In the genomic region with DNA sequence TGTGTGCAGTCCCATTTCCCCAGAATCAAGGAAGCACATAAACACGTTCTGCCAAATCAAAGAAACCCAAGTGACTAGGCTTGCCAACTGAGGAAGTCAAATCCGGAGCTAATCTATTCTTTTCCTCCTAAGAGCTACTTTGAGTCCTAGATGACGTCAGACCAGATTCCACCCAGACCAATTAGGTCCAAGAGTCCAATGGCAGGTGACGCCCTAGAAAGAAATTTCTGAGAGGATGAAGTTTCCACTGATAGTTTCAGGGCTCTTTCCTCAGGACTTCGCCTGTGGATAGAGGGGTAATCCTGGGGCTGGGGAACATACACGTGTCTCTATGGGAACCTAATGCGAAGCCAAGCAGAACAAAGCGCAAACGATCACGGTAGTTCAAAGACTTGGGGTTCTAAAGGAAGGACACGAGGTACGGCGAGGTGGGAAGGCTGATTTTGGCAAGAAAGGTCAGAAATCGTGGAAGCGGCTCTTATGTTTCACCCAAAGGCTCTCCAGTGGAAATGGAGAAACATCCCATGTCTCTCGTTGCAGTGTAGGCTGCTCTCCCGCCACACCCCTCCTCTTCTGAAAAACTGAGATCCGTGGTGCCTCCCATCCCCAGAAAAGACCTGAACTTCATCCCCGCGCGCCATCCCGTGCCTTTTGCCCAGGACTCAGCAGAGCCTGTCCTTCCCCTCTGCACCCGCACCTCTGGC, we compare ENCODE assay signal across 7 mouse cellular contexts. TPM values are rescaled to one million over a fixed set of nuclear protein-coding genes. Genes with fewer than 3 reads are reported as not detected.
DNase-seq lines count a peak whose midpoint lies in the region; ATAC-seq and TF ChIP-seq lines count a peak whose summit lies in the region.

No protein-coding gene starts in this region.

- H3K36me3 ChIP-seq in C2C12 (ENCODE audit: control insufficient read depth, insufficient read depth) (peaks cover 24% of the 10 kb centered on the region), ES-E14 (ENCODE audit: control insufficient read depth, insufficient read depth, low read length, poor library complexity, severe bottlenecking) (peaks cover 9% of the 10 kb centered on the region), myocyte (ENCODE audit: control insufficient read depth, insufficient read depth) (peaks cover 10% of the 10 kb centered on the region)
- peaks cover 23% of the 10 kb centered on the region for H3K36me3 ChIP-seq in hindbrain, embryonic 12.5 days
- peaks cover 33% of the 10 kb centered on the region for H3K36me3 ChIP-seq in limb, embryonic 13.5 days

- under 1% methylated on average over 23 of the region's 23 CpGs for WGBS in hindbrain, embryonic 12.5 days
- under 1% methylated on average over 23 of the region's 23 CpGs for WGBS in limb, embryonic 13.5 days

- DNase-seq in ES-E14 (ENCODE audit: low read depth, low spot score), result peak; percentile 47

- H3K4me3 ChIP-seq in C2C12 (ENCODE audit: insufficient read depth, poor library complexity, severe bottlenecking), result peak overlapping the region; percentile 93
- H3K4me3 ChIP-seq in ES-E14 (ENCODE audit: insufficient read depth in 1 of 2, low read depth in 1 of 2, low read length in 2 of 2, poor library complexity in 1 of 2, severe bottlenecking in 1 of 2), result peak overlapping the region; percentile 83
- H3K4me3 ChIP-seq in embryonic fibroblast, embryonic 13.5 days (ENCODE audit: insufficient read depth, low read length), result peak overlapping the region; percentile 80
- H3K4me3 ChIP-seq in hindbrain, embryonic 12.5 days, result peak overlapping the region; percentile 80
- H3K4me3 ChIP-seq in limb, embryonic 13.5 days, result peak overlapping the region; percentile 84
- peak overlapping the region; percentile 96 for H3K4me3 ChIP-seq in myocyte

- peaks cover 88% of the 10 kb centered on the region for H3K79me2 ChIP-seq in C2C12 (ENCODE audit: control insufficient read depth, insufficient read depth)
- peaks cover 84% of the 10 kb centered on the region for H3K79me2 ChIP-seq in myocyte (ENCODE audit: control insufficient read depth, insufficient read depth)

- in situ Hi-C loops in ES-E14 (cut with MboI; ENCODE audit: low sequenced_read_pairs in 2 of 2, unreplicated experiment in 2 of 2), result no loop called here

- 0 out of 2 replicates have a peak overlapping the region, but pooled peaks have one; percentile 25 for H3K27ac ChIP-seq in ES-E14 (ENCODE audit: insufficient read depth, low read depth, low read length, poor library complexity, severe bottlenecking)
- H3K27ac ChIP-seq in embryonic fibroblast, embryonic 13.5 days (ENCODE audit: insufficient read depth, low read length), result peak overlapping the region; percentile 72
- peak overlapping the region; percentile 92 for H3K27ac ChIP-seq in hindbrain, embryonic 12.5 days
- H3K27ac ChIP-seq in limb, embryonic 13.5 days, result peak overlapping the region; percentile 92

- H3K4me2 ChIP-seq in hindbrain, embryonic 12.5 days (replicated peaks), result peak overlapping the region; percentile 76
- H3K4me2 ChIP-seq in limb, embryonic 13.5 days (replicated peaks), result peak overlapping the region; percentile 82
- H3K4me2 ChIP-seq in myocyte (ENCODE audit: low read depth), result peak overlapping the region; percentile 71

- no peak for TF ChIP-seq CTCF in C2C12 (IDR thresholded peaks at IDR 0.05; ENCODE audit: control insufficient read depth, insufficient read depth, insufficient read length)
- no peak for TF ChIP-seq CTCF in embryonic fibroblast, embryonic 13.5 days (IDR thresholded peaks at IDR 0.05; ENCODE audit: borderline replicate concordance, insufficient read depth, low read length)

- H3K79me3 ChIP-seq in C2C12 (ENCODE audit: low read depth), result peaks cover 72% of the 10 kb centered on the region

- peak overlapping the region; percentile 89 for H3K9ac ChIP-seq in ES-E14 (ENCODE audit: insufficient read depth, low read depth, low read length, poor library complexity, severe bottlenecking)
- peak overlapping the region; percentile 77 for H3K9ac ChIP-seq in hindbrain, embryonic 12.5 days
- H3K9ac ChIP-seq in limb, embryonic 13.5 days, result peak overlapping the region; percentile 79

- peak; percentile 42; the same call in 1 of the 2 replicates for TF ChIP-seq POLR2A in embryonic fibroblast, embryonic 13.5 days (IDR thresholded peaks at IDR 0.05; ENCODE audit: low read depth, low read length)
- TF ChIP-seq POLR2A in myocyte (IDR thresholded peaks at IDR 0.05; ENCODE audit: insufficient read length, low read depth), result no peak

- H3K27me3 ChIP-seq in C2C12 (ENCODE audit: control insufficient read depth, insufficient read depth, insufficient read length) (no peaks in the 10 kb centered on the region), myocyte (ENCODE audit: control insufficient read depth, insufficient read depth, insufficient read length) (no peaks in the 10 kb centered on the region)
- H3K27me3 ChIP-seq in hindbrain, embryonic 12.5 days, result no peaks in the 10 kb centered on the region
- no peaks in the 10 kb centered on the region for H3K27me3 ChIP-seq in limb, embryonic 13.5 days

- 0 out of 4 replicates have a peak, but pooled peaks cover 0 to 2% of the 10 kb centered on the region in 2 experiments for H3K4me1 ChIP-seq in ES-E14 (ENCODE audit: control insufficient read depth in 2 of 2, insufficient read depth in 2 of 2, low read length in 2 of 2, poor library complexity in 1 of 2)
- H3K4me1 ChIP-seq in embryonic fibroblast, embryonic 13.5 days (ENCODE audit: control insufficient read depth, insufficient read depth, low read length), result no peaks in the 10 kb centered on the region; the same call in 1 of the 2 replicates
- H3K4me1 ChIP-seq in hindbrain, embryonic 12.5 days, result peaks cover 25% of the 10 kb centered on the region
- peaks cover 26% of the 10 kb centered on the region for H3K4me1 ChIP-seq in limb, embryonic 13.5 days

- H3ac ChIP-seq in C2C12 (ENCODE audit: control insufficient read depth, insufficient read length, low read depth) (peak overlapping the region; percentile 95), myocyte (ENCODE audit: control insufficient read depth, insufficient read length) (peak overlapping the region; percentile 59)

- peak; percentile 20 for ATAC-seq in hindbrain, embryonic 12.5 days (ENCODE audit: low FRiP score)
- ATAC-seq in limb, embryonic 13.5 days (ENCODE audit: low FRiP score, low read depth), result no peak; the same call in 1 of the 2 replicates
- ATAC-seq in megakaryocyte-erythroid progenitor cell, adult 5-6 weeks (replicated peaks; ENCODE audit: low FRiP score, low TSS enrichment, poor library complexity, severe bottlenecking), result no peak

- H3K9me3 ChIP-seq in ES-E14 (ENCODE audit: control insufficient read depth, insufficient read depth, low read depth, low read length), result no peaks in the 10 kb centered on the region
- H3K9me3 ChIP-seq in hindbrain, embryonic 12.5 days (replicated peaks), result no peaks in the 10 kb centered on the region
- H3K9me3 ChIP-seq in limb, embryonic 13.5 days, result no peaks in the 10 kb centered on the region

RNA-seq across cellular contexts. Expression of gene Tnfaip1, which starts 0.6 kb away (rescaled TPM):
- polyA plus RNA-seq in C2C12 (2012; fragmentation: generic; extraction: Trizol), result 60.7 TPM
- 18.0 and 28.3 TPM in 2 replicates for total RNA-seq in ES-E14 (2012; rRNA removed)
- polyA plus RNA-seq in embryonic fibroblast, embryonic 13.5 days (2011; ENCODE audit: insufficient read length, low read depth, missing spikeins), result 78.3 and 92.0 TPM in 2 replicates
- 59.8 and 61.4 TPM in 2 replicates for polyA plus RNA-seq in hindbrain, embryonic 12.5 days (2016; fragmentation: Nextera tagmentation; extraction: Ambion mirVana)
- polyA plus RNA-seq in limb, embryonic 13.5 days (2015; fragmentation: Nextera tagmentation; extraction: Ambion mirVana), result 81.4 and 84.8 TPM in 2 replicates
- polyA plus RNA-seq in myocyte (2012; fragmentation: generic; extraction: Trizol), result 59.3 TPM
- 2.5 and 4.6 TPM in 2 replicates for total RNA-seq in megakaryocyte-erythroid progenitor cell, adult 5-6 weeks (2014; fragmentation: Nextera tagmentation)
- total RNA-seq in megakaryocyte-erythroid progenitor cell, adult 5-6 weeks (2017), result 0.15 and 2.7 TPM in 2 replicates

RNA-seq across cellular contexts. Expression of gene Ift20, which starts 0.6 kb away (rescaled TPM):
- polyA plus RNA-seq in C2C12 (2012; fragmentation: generic; extraction: Trizol) (61.1 TPM), myocyte (2012; fragmentation: generic; extraction: Trizol) (53.9 TPM)
- total RNA-seq in ES-E14 (2012; rRNA removed), result 45.8 and 59.2 TPM in 2 replicates
- 56.8 and 66.1 TPM in 2 replicates for polyA plus RNA-seq in embryonic fibroblast, embryonic 13.5 days (2011; ENCODE audit: insufficient read length, low read depth, missing spikeins)
- polyA plus RNA-seq in hindbrain, embryonic 12.5 days (2016; fragmentation: Nextera tagmentation; extraction: Ambion mirVana), result 108 and 127 TPM in 2 replicates
- 165 and 168 TPM in 2 replicates for polyA plus RNA-seq in limb, embryonic 13.5 days (2015; fragmentation: Nextera tagmentation; extraction: Ambion mirVana)
- 57.8 and 83.5 TPM in 2 replicates for total RNA-seq in megakaryocyte-erythroid progenitor cell, adult 5-6 weeks (2014; fragmentation: Nextera tagmentation)
- 142 and 156 TPM in 2 replicates for total RNA-seq in megakaryocyte-erythroid progenitor cell, adult 5-6 weeks (2017)

RNA-seq across cellular contexts. Expression of gene Tmem97, which starts 15.0 kb away (rescaled TPM):
- polyA plus RNA-seq in C2C12 (2012; fragmentation: generic; extraction: Trizol) (164 TPM), myocyte (2012; fragmentation: generic; extraction: Trizol) (125 TPM)
- 248 and 312 TPM in 2 replicates for total RNA-seq in ES-E14 (2012; rRNA removed)
- 63.5 and 69.6 TPM in 2 replicates for polyA plus RNA-seq in embryonic fibroblast, embryonic 13.5 days (2011; ENCODE audit: insufficient read length, low read depth, missing spikeins)
- polyA plus RNA-seq in hindbrain, embryonic 12.5 days (2016; fragmentation: Nextera tagmentation; extraction: Ambion mirVana), result 44.2 and 47.3 TPM in 2 replicates
- 74.1 and 75.2 TPM in 2 replicates for polyA plus RNA-seq in limb, embryonic 13.5 days (2015; fragmentation: Nextera tagmentation; extraction: Ambion mirVana)
- 63.3 and 72.9 TPM in 2 replicates for total RNA-seq in megakaryocyte-erythroid progenitor cell, adult 5-6 weeks (2014; fragmentation: Nextera tagmentation)
- 59.7 and 64.4 TPM in 2 replicates for total RNA-seq in megakaryocyte-erythroid progenitor cell, adult 5-6 weeks (2017)

RNA-seq across cellular contexts. Expression of gene Poldip2, which starts 23.5 kb away (rescaled TPM):
- polyA plus RNA-seq in C2C12 (2012; fragmentation: generic; extraction: Trizol) (111 TPM), myocyte (2012; fragmentation: generic; extraction: Trizol) (103 TPM)
- total RNA-seq in ES-E14 (2012; rRNA removed), result 88.3 and 88.5 TPM in 2 replicates
- 61.9 and 68.9 TPM in 2 replicates for polyA plus RNA-seq in embryonic fibroblast, embryonic 13.5 days (2011; ENCODE audit: insufficient read length, low read depth, missing spikeins)
- 166 and 176 TPM in 2 replicates for polyA plus RNA-seq in hindbrain, embryonic 12.5 days (2016; fragmentation: Nextera tagmentation; extraction: Ambion mirVana)
- 182 and 186 TPM in 2 replicates for polyA plus RNA-seq in limb, embryonic 13.5 days (2015; fragmentation: Nextera tagmentation; extraction: Ambion mirVana)
- total RNA-seq in megakaryocyte-erythroid progenitor cell, adult 5-6 weeks (2014; fragmentation: Nextera tagmentation), result 104 and 105 TPM in 2 replicates
- 79.8 and 81.7 TPM in 2 replicates for total RNA-seq in megakaryocyte-erythroid progenitor cell, adult 5-6 weeks (2017)

RNA-seq across cellular contexts. Expression of gene Tmem199, which starts 23.6 kb away (rescaled TPM):
- polyA plus RNA-seq in C2C12 (2012; fragmentation: generic; extraction: Trizol) (41.3 TPM), myocyte (2012; fragmentation: generic; extraction: Trizol) (35.0 TPM)
- total RNA-seq in ES-E14 (2012; rRNA removed), result 73.1 and 73.8 TPM in 2 replicates
- polyA plus RNA-seq in embryonic fibroblast, embryonic 13.5 days (2011; ENCODE audit: insufficient read length, low read depth, missing spikeins), result 16.6 and 19.5 TPM in 2 replicates
- polyA plus RNA-seq in hindbrain, embryonic 12.5 days (2016; fragmentation: Nextera tagmentation; extraction: Ambion mirVana), result 75.2 and 81.1 TPM in 2 replicates
- polyA plus RNA-seq in limb, embryonic 13.5 days (2015; fragmentation: Nextera tagmentation; extraction: Ambion mirVana), result 45.9 and 48.7 TPM in 2 replicates
- total RNA-seq in megakaryocyte-erythroid progenitor cell, adult 5-6 weeks (2014; fragmentation: Nextera tagmentation), result 26.3 and 34.8 TPM in 2 replicates
- total RNA-seq in megakaryocyte-erythroid progenitor cell, adult 5-6 weeks (2017), result 33.1 and 39.0 TPM in 2 replicates

Comparison
In these comparisons a context has a peak if more than half of its experiments do, and no peak if none do; other contexts are left out.
1. H3K27ac ChIP-seq: peak in every context shown above with its lines; median percentile 92 in hindbrain, embryonic 12.5 days; 92 in limb, embryonic 13.5 days; 72 in embryonic fibroblast, embryonic 13.5 days; 25 in ES-E14.